Mouse (Mus musculus) lung, adult 2 months (tissue): Measurements from ENCODE around the gene Tbc1d24.

Experiments used
- CTCF ChIP-seq: fragments of 200-500 bp; IDR thresholded peaks from 2 replicates; pipeline ENCODE4 v1.5.1; 2011; ENCODE audit warnings: mild to moderate bottlenecking, low read length, control low read depth; ENCODE audit not compliant: insufficient read depth
- POLR2A ChIP-seq: fragments of 200-500 bp; IDR thresholded peaks from 2 replicates; pipeline ENCODE4 v1.6.1; 2011; ENCODE audit warnings: low read depth, mild to moderate bottlenecking, control low read depth, low read length, borderline replicate concordance; ENCODE audit errors: extremely low read depth

DNA sequence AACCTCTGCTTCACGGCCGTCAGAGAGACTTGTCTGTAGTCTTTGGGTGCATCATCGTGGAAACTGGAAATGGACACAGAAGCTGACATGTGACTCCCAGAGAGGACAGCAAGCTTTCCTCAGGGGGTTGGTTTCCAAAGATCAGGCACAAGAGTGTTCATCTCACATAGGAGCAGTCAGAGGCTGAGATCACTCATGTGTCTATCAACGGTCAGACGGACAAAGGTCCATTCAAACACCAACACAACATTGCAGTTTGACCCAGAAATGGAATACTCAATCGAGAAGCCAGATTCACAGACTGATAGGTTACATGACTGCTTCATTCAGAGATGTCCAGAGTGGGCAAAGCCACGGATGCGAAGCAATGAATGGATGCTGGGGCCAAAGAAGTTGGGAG, 21.4 kb upstream of the Tbc1d24 start:
- TF ChIP-seq CTCF (no peak), POLR2A (no peak)
